Mouse (Mus musculus) heart, embryonic 13.5 days (tissue): ENCODE measurements around the gene Aldh18a1. TPM values are rescaled to one million over a fixed set of nuclear protein-coding genes. Genes with fewer than 3 reads are reported as not detected.

ENCODE experiments used
- ATAC-seq: fragments of 200-750 bp; cut with Nextera tagmentation; 2 replicates; pipeline ENCODE4 v1.8.0; 2017; ENCODE audit warnings: moderate TSS enrichment; ENCODE audit not compliant: insufficient number of reproducible peaks, low FRiP score, low TSS enrichment; ENCODE audit errors: extremely low read depth
- H3K27ac ChIP-seq: fragments of 300-500 bp; sonication (generic); replicated peaks from 2 replicates; pipeline ENCODE4 v1.5.1; 2015; ENCODE audit warnings: moderate library complexity, mild to moderate bottlenecking, inconsistent platforms
- H3K27me3 ChIP-seq: fragments of 300-500 bp; sonication (generic); replicated peaks from 2 replicates; pipeline ENCODE4 v1.6.1; 2015; ENCODE audit warnings: mild to moderate bottlenecking, inconsistent platforms
- H3K36me3 ChIP-seq: fragments of 300-500 bp; sonication (generic); 2 replicates; pipeline ENCODE4 v1.6.1; 2015; ENCODE audit warnings: mild to moderate bottlenecking, inconsistent platforms
- H3K4me1 ChIP-seq: fragments of 300-500 bp; sonication (generic); 2 replicates; pipeline ENCODE4 v1.6.1; 2015; ENCODE audit warnings: inconsistent platforms
- H3K4me2 ChIP-seq: fragments of 300-500 bp; sonication (generic); 2 replicates; pipeline ENCODE4 v1.6.1; 2015; ENCODE audit warnings: inconsistent platforms, mild to moderate bottlenecking, moderate library complexity
- H3K4me3 ChIP-seq: fragments of 300-500 bp; sonication (generic); 2 replicates; pipeline ENCODE4 v1.5.1; 2015; ENCODE audit warnings: moderate library complexity, mild to moderate bottlenecking, inconsistent platforms
- H3K9ac ChIP-seq: fragments of 300-500 bp; sonication (generic); 2 replicates; pipeline ENCODE4 v1.6.1; 2015; ENCODE audit warnings: inconsistent platforms, mild to moderate bottlenecking, moderate library complexity
- H3K9me3 ChIP-seq: fragments of 300-500 bp; sonication (generic); 2 replicates; pipeline ENCODE4 v1.6.1; 2016; ENCODE audit warnings: inconsistent platforms
- WGBS: fragments of 180-500 bp; shearing (Covaris S2); methylation state at CpG from one replicate; pipeline ENCODE4 v1.1.7; 2015; ENCODE audit warnings: mixed read lengths; 5-methylcytosine and 5-hydroxymethylcytosine counted together
- polyA plus RNA-seq: library from polyadenylated mRNA; unstranded; fragments of >200 nt; fragmentation: Nextera tagmentation; extraction: Ambion mirVana; gene quantifications from 2 replicates; pipeline ENCODE4 v1.2.1, GENCODE M21; 2015

Gene Aldh18a1
- polyA plus RNA-seq, 1 experiment from 2014 or later = 40.7 TPM

DNA sequence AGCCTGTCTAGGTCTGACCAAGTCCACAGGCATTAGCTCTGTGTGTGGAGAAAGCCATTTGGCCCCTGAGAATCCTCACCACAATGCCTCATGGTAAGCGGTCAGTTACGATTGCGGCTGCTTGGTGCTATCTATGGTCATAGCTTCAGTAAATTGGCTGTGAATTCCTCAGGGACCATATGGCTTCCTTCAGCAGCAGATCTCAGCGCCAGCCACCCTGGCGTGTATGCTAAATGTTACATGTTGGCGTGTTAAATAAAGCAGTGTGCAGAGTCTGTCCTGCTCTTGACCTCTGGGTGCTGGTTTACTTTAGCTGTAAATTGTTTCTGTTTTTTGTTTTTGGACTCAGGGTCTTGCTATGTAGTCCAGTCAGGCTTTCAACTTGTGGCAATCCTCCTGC is 34.4 kb downstream of the Aldh18a1 start:
- 60% methylated on average over 6 of the region's 6 CpGs for WGBS
- Histone ChIP-seq H3K4me3 (no peak overlapping the region), H3K4me2 (no peak overlapping the region), H3K36me3 (peaks cover 86% of the 10 kb centered on the region), H3K27ac (no peak overlapping the region; the same call in 1 of the 2 replicates), H3K9ac (no peak overlapping the region), H3K9me3 (peaks cover 2% of the 10 kb centered on the region; the same call in 1 of the 2 replicates), H3K4me1 (peaks cover 12% of the 10 kb centered on the region), H3K27me3 (no peaks in the 10 kb centered on the region)
- ATAC-seq = no peak

DNA sequence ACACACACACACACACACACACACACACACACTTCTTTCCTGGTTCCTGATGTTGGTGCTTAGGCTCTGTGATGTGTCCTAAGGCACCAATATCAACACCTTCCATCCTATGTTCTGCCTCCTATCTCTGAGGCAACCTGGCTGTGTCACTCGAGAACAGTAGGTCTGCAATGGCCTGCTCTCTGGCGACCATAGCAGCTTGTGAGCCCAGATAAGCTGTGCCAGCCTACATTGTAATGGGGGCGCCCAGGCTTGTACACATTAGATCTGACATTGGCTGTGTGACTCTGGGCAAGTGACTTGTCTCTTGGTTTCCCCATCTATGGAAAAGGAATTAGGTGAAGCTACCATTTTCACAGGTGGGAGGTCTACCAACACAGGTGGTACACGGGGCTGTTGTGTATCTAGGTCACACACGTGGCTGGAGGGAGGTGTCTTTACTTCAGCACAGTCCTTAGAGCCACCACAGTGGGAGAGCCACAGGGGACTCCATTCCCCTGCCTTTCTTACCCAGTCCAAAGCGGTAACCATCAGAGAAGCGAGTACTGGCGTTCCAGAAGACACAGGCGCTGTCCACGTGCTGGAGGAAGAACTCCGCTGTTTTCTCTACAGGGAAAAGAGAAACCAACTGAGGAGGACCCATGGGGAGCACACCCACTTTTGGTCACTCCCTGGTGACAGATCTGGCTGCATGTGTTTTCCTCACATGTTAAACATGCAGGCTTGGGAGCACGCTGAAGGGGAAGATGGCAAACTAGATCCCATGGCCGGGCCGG is 35.1 kb downstream of the Aldh18a1 start:
- no peak overlapping the region for H3K4me2 ChIP-seq

DNA sequence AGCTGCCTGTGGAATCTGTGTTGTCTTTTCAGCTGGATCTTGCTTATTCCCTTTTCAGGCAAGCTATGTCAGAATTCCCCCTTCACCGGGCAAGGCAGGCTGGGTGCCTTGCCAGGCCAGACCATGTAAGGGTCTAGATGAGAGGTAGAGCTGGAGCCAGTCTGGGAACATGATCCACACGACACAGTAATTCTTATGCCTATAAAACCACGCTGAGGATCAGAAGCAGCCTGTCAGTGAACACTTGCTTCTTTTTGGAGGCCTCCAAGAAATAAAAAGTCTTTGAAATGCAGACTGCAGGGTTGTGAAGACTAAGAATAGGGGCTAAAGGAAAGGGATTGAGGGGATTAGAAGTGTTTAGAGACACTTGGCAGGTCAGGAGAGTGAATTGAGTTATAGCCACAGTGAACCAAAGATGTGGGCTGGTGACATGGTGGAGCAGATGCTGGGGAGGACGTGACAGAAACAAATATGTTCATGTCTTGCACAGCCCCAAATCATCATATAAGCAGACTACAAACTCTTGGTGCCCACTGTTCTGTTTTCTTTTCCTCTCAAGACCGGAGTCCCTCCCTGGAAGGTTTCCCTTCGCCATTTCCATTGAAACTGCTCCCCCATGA is 38.6 kb downstream of the Aldh18a1 start:
- H3K27ac ChIP-seq = peak overlapping the region; percentile 40
- no peaks in the 10 kb centered on the region for H3K9me3 ChIP-seq
- no peak for ATAC-seq
- 55% methylated on average over 6 of the region's 6 CpGs for WGBS
- H3K36me3 ChIP-seq = peaks cover 47% of the 10 kb centered on the region
- no peak overlapping the region for H3K9ac ChIP-seq
- peak overlapping the region; percentile 18; the same call in 1 of the 2 replicates for H3K4me2 ChIP-seq
- no peak overlapping the region for H3K4me3 ChIP-seq
- H3K4me1 ChIP-seq = peaks cover 17% of the 10 kb centered on the region
- no peaks in the 10 kb centered on the region for H3K27me3 ChIP-seq

More for the DNA sequence above, 35.1 kb downstream of the Aldh18a1 start:
- 80% methylated on average over 14 of the region's 14 CpGs for WGBS
- Histone ChIP-seq H3K4me1 (peaks cover 17% of the 10 kb centered on the region), H3K9me3 (peaks cover 2% of the 10 kb centered on the region; the same call in 1 of the 2 replicates), H3K9ac (no peak overlapping the region), H3K4me3 (no peak overlapping the region), H3K27ac (no peak overlapping the region; the same call in 1 of the 2 replicates), H3K36me3 (peaks cover 83% of the 10 kb centered on the region), H3K27me3 (no peaks in the 10 kb centered on the region)
- no peak for ATAC-seq

DNA sequence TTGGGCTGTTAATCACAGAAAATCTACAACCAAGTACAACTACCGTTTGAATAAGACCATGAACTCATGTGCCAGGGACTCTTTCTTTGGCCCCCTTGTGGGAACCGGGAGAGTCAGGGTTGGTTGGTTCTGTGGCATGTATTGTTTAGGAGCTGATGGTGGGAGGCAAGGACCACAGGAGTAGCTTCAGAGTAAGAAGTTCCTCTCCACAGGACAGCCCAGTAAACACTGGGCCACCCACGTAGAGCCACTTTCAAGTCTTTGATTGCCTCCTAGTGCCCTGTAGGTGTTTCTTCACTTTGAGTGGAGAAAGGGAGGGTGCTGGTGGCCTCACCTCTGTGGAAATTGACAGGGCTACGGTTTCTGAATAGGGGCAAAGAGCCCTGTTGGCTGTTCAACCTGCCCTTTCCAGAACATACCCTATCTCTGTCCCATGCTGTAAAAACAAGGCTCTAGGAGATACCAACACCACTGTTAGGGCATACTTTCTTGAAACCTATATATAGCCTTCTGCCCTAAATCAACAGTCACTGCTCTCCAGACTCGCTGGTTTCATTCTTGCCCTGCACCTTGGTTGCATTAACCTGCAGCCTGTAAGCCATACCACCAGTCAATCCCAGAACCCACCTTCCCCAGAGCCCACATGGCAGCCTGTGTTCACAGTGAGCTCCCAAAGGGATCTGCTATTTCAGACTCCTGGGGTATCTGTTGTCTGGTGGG is 39.3 kb downstream of the Aldh18a1 start:
- ATAC-seq = no peak; the same call in 1 of the 2 replicates
- 30% methylated on average over 5 of the region's 5 CpGs for WGBS

DNA sequence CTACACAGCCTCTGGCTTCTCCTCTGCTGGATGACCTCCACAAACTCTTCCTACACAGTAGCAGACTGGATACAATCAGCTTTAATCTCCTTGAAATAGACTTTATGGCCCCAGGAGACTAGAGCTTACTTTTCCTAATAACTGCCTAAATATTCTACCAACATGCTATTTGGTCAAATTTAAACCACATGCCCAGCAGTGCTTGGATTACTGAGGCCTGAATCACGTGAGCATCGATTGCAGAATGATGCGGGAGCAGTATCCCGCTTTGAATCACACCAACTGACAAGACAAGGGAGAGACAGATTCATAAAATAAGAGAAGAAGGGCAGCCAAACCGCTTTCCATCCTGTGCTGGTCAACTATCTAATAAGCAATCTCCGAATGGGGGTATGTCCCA is 39.9 kb downstream of the Aldh18a1 start:
- Histone ChIP-seq H3K4me3 (no peak overlapping the region), H3K4me2 (no peak overlapping the region), H3K36me3 (peaks cover 35% of the 10 kb centered on the region), H3K4me1 (peaks cover 17% of the 10 kb centered on the region), H3K9me3 (no peaks in the 10 kb centered on the region), H3K9ac (no peak overlapping the region), H3K27ac (peak overlapping the region; percentile 40; the same call in 1 of the 2 replicates), H3K27me3 (no peaks in the 10 kb centered on the region)
- ATAC-seq = no peak
- 90% methylated on average over 6 of the region's 6 CpGs for WGBS

More for the DNA sequence above, 39.3 kb downstream of the Aldh18a1 start:
- Histone ChIP-seq H3K4me2 (peak overlapping the region; percentile 18; the same call in 1 of the 2 replicates), H3K4me1 (peaks cover 17% of the 10 kb centered on the region), H3K9me3 (no peaks in the 10 kb centered on the region), H3K9ac (no peak overlapping the region), H3K36me3 (peaks cover 40% of the 10 kb centered on the region), H3K4me3 (no peak overlapping the region), H3K27me3 (no peaks in the 10 kb centered on the region), H3K27ac (peak overlapping the region; percentile 40)

DNA sequence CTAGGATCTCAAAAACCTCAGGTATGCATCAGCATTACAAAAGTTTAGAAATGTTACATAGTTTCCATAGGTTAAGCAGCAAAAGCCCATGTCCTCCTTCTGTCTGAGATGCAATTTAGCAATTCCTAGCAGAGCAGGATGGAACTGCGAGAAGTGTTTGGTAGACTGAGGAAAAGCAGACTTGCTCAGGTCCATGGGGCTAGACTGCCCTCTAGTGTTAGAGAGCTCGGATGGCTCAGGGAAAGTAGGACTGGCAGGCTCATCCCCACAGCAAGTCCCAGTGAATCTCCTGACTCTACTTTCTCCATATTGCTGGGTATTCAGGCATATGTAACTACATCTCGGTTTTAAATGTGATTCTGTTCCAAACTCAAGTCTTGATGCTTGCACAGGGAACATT is 43.4 kb downstream of the Aldh18a1 start:
- H3K4me1 ChIP-seq = peaks cover 15% of the 10 kb centered on the region
- H3K36me3 ChIP-seq = no peaks in the 10 kb centered on the region
- H3K9me3 ChIP-seq = 0 out of 2 replicates have a peak, but pooled peaks cover 2% of the 10 kb centered on the region
- no peak overlapping the region for H3K27ac ChIP-seq
- H3K4me2 ChIP-seq = no peak overlapping the region
- WGBS = 3% methylated on average over 3 of the region's 3 CpGs
- no peak overlapping the region for H3K4me3 ChIP-seq
- H3K9ac ChIP-seq = no peak overlapping the region
- ATAC-seq = no peak
- no peaks in the 10 kb centered on the region for H3K27me3 ChIP-seq

DNA sequence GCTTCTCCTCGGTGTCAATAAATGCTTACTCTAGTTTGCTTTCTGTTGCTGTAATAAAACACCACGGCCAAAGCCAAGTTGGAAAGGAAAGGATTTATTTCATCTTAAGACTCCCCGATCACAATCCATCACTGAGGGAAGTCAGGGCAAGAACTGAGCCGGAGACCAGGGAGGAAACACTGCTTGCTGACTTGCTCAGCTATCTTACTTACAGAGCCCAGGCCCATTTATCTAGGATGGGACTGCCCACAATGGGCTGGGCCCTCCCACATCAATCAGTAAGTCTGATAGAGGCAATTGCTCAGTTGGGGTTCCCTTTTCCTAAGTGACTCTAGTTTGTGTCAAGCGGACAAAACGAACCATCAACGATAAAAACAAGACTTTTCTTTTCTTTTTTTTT is 45.5 kb downstream of the Aldh18a1 start:
- H3K9ac ChIP-seq = no peak overlapping the region
- H3K27ac ChIP-seq = no peak overlapping the region
- no peak overlapping the region for H3K4me2 ChIP-seq
- no peaks in the 10 kb centered on the region for H3K4me1 ChIP-seq
- WGBS = 67% methylated on average over 7 of the region's 7 CpGs
- H3K27me3 ChIP-seq = no peaks in the 10 kb centered on the region
- no peak for ATAC-seq
- no peaks in the 10 kb centered on the region for H3K36me3 ChIP-seq
- H3K4me3 ChIP-seq = no peak overlapping the region
- H3K9me3 ChIP-seq = 0 out of 2 replicates have a peak, but pooled peaks cover 2% of the 10 kb centered on the region

DNA sequence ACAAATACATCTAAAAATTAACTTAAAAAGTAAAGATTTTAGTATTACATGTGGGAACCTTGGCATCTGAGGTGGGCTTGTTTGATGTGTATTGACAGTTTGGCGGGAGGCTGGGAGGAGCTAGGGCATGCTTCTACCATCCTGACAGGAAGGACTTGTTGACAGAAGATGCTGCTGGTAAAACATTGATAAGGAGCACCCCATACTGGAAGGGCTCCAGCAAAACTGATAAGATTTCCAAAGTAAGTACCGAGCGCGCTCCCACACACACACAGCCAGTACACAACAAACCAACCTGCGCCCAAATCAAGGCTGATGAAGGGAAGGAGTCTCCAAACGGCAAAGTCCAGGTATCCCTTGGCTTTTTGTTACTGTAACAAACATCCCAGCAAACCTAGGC is 51.7 kb downstream of the Aldh18a1 start:
- H3K4me1 ChIP-seq = 0 out of 2 replicates have a peak, but pooled peaks cover 4% of the 10 kb centered on the region
- no peak overlapping the region for H3K4me2 ChIP-seq
- no peak overlapping the region for H3K4me3 ChIP-seq
- H3K36me3 ChIP-seq = no peaks in the 10 kb centered on the region
- H3K9ac ChIP-seq = no peak overlapping the region
- H3K27me3 ChIP-seq = no peaks in the 10 kb centered on the region
- WGBS = 23% methylated on average over 6 of the region's 6 CpGs
- no peak for ATAC-seq
- H3K9me3 ChIP-seq = 0 out of 2 replicates have a peak, but pooled peaks cover 2% of the 10 kb centered on the region
- H3K27ac ChIP-seq = no peak overlapping the region

DNA sequence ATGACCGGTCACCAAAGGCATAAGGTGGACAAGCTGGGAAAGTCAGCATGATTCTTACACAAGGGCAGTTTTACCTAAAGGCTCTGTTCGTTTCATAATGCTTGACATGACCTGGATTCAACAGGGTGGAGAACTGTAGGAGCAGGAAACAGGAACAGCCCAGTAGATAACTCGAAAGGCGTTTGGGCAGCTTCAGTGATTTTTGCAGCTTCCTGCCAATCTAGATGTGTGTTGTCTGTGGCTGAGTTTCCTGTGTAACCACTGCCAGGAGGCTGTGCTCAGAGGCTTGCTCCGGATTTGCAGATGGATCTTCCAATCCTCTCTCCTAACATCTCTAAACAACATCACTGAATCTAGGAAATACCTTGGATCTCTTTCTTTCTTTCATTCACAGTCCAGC is 55.7 kb downstream of the Aldh18a1 start:
- Histone ChIP-seq H3K27me3 (no peaks in the 10 kb centered on the region), H3K4me1 (0 out of 2 replicates have a peak, but pooled peaks cover 4% of the 10 kb centered on the region), H3K4me2 (no peak overlapping the region), H3K36me3 (no peaks in the 10 kb centered on the region), H3K9me3 (no peaks in the 10 kb centered on the region), H3K27ac (0 out of 2 replicates have a peak overlapping the region, but pooled peaks have one; percentile 42), H3K4me3 (no peak overlapping the region), H3K9ac (no peak overlapping the region)
- WGBS = 51% methylated on average over 5 of the region's 5 CpGs
- no peak for ATAC-seq

DNA sequence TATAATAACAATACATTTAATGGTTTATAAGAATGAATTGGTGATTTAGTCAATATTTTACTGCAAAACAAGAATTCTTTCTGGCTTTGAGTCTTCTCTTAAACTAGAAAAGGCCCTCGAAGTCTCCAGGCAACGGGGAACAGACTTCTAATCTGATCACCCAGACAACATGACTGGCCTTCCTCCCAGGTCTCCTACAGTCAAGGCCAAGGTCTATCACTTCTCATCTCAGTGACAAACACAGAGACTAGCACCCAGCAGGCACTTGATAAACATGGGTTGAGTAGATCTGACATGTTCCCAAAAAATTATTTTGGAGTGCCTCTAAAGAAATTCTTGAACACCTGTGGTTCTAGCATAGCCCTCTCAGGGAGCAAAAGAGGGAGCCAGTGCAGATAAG is 57.9 kb downstream of the Aldh18a1 start:
- H3K4me2 ChIP-seq = no peak overlapping the region
- no peak for ATAC-seq
- no peak overlapping the region for H3K27ac ChIP-seq
- no peak overlapping the region for H3K9ac ChIP-seq
- no peak overlapping the region for H3K4me3 ChIP-seq
- no peaks in the 10 kb centered on the region for H3K9me3 ChIP-seq
- WGBS = 59% methylated on average over 2 of the region's 2 CpGs
- no peaks in the 10 kb centered on the region; the same call in 1 of the 2 replicates for H3K4me1 ChIP-seq
- no peaks in the 10 kb centered on the region for H3K36me3 ChIP-seq
- no peaks in the 10 kb centered on the region for H3K27me3 ChIP-seq

DNA sequence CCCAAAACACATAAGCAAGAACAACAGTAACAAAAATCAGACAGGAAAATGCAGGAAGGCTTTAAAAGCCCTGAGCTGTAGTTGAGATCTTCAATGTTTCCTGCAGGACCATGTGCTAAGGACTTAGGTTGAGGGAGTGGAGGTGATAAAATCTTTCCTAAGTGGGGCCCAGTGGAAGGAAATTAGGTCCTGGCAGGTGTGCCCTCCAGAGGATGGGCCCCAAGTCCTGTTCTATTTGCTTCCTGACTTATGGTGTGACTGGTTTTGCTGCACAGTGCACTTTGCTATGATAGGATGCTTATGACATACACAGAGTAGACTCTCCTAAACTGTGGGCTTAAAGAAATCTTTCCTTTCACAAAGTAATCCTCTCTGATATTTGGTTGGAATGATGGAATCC is 60.0 kb downstream of the Aldh18a1 start:
- no peak for ATAC-seq
- Histone ChIP-seq H3K4me2 (no peak overlapping the region), H3K9ac (no peak overlapping the region), H3K27me3 (no peaks in the 10 kb centered on the region), H3K27ac (no peak overlapping the region), H3K4me3 (no peak overlapping the region), H3K9me3 (no peaks in the 10 kb centered on the region), H3K36me3 (no peaks in the 10 kb centered on the region), H3K4me1 (no peaks in the 10 kb centered on the region; the same call in 1 of the 2 replicates)
